Comparison of ENCODE assay signal across 9 mouse cellular contexts in genomic region chr5:88364768-88365167, GRCm38 (mm10). TPM values are rescaled to one million over a fixed set of nuclear protein-coding genes. Genes with fewer than 3 reads are reported as not detected.
DNase-seq lines count a peak whose midpoint lies in the region; ATAC-seq and TF ChIP-seq lines count a peak whose summit lies in the region.
"Had no signal": no experiment of that assay in that cellular context is flagged by ENCODE, and none has a peak within 500 bp of the region (broad histone marks: within the 10 kb centered on the region; RNA-seq: fewer than 3 reads in every experiment).

No protein-coding gene starts in this region.

- H3K36me3 ChIP-seq in forebrain, postnatal 0 days (ENCODE audit: insufficient read depth) = no peaks in the 10 kb centered on the region
- H3K36me3 ChIP-seq in forebrain, embryonic 13.5 days (ENCODE audit: poor library complexity, severe bottlenecking) = no peaks in the 10 kb centered on the region
- H3K36me3 ChIP-seq in neural tube, embryonic 11.5 days (ENCODE audit: control insufficient read depth, insufficient read depth, low read length) = no peaks in the 10 kb centered on the region
- H3K36me3 ChIP-seq: limb, embryonic 12.5 days had no signal

- no peaks in the 10 kb centered on the region for H3K4me1 ChIP-seq in forebrain, postnatal 0 days (ENCODE audit: insufficient read depth)
- no peaks in the 10 kb centered on the region for H3K4me1 ChIP-seq in forebrain, embryonic 13.5 days
- no peaks in the 10 kb centered on the region for H3K4me1 ChIP-seq in neural tube, embryonic 11.5 days (ENCODE audit: control insufficient read depth, insufficient read depth, low read length)
- H3K4me1 ChIP-seq: limb, embryonic 12.5 days had no signal

- H3K9me3 ChIP-seq in forebrain, postnatal 0 days (ENCODE audit: low read length) = no peaks in the 10 kb centered on the region
- H3K9me3 ChIP-seq in forebrain, embryonic 13.5 days (replicated peaks) = no peaks in the 10 kb centered on the region
- no peaks in the 10 kb centered on the region for H3K9me3 ChIP-seq in neural tube, embryonic 11.5 days (ENCODE audit: control insufficient read depth, low read length)
- H3K9me3 ChIP-seq: limb, embryonic 12.5 days had no signal

- in situ Hi-C loops in Patski (cut with MboI; ENCODE audit: low pct_unique_long_range_greater_than_20kb) = no loop called here

- H3K4me3 ChIP-seq in forebrain, postnatal 0 days (ENCODE audit: low read depth, low read length) = no peak overlapping the region
- H3K4me3 ChIP-seq in forebrain, embryonic 13.5 days = no peak overlapping the region
- H3K4me3 ChIP-seq in neural tube, embryonic 11.5 days (ENCODE audit: low read depth, low read length) = no peak overlapping the region
- H3K4me3 ChIP-seq: limb, embryonic 12.5 days had no signal

- no peak overlapping the region for H3K4me2 ChIP-seq in forebrain, postnatal 0 days (ENCODE audit: low read depth)
- no peak overlapping the region for H3K4me2 ChIP-seq in forebrain, embryonic 13.5 days
- no peak overlapping the region for H3K4me2 ChIP-seq in neural tube, embryonic 11.5 days (ENCODE audit: low read depth)
- H3K4me2 ChIP-seq: limb, embryonic 12.5 days had no signal

- 6% methylated on average over 5 of the region's 5 CpGs for WGBS in forebrain, postnatal 0 days
- 4% methylated on average over 3 of the region's 5 CpGs for WGBS in forebrain, embryonic 13.5 days
- 3% methylated on average over 5 of the region's 5 CpGs for WGBS in neural tube, embryonic 11.5 days

- no peaks in the 10 kb centered on the region for H3K27me3 ChIP-seq in forebrain, postnatal 0 days (ENCODE audit: insufficient read depth, low read length)
- no peaks in the 10 kb centered on the region for H3K27me3 ChIP-seq in forebrain, embryonic 13.5 days
- no peaks in the 10 kb centered on the region for H3K27me3 ChIP-seq in Patski
- H3K27me3 ChIP-seq in neural tube, embryonic 11.5 days (ENCODE audit: control insufficient read depth, insufficient read depth, low read length) = no peaks in the 10 kb centered on the region
- H3K27me3 ChIP-seq: limb, embryonic 12.5 days had no signal

- POLR2A ChIA-PET in Patski (lab: Charles Lee) = no interaction called here

- no peak overlapping the region for H3K9ac ChIP-seq in forebrain, postnatal 0 days
- no peak overlapping the region for H3K9ac ChIP-seq in forebrain, embryonic 13.5 days
- H3K9ac ChIP-seq in neural tube, embryonic 11.5 days (ENCODE audit: low read length) = no peak overlapping the region
- H3K9ac ChIP-seq: limb, embryonic 12.5 days had no signal

- TF ChIP-seq CTCF in forebrain, postnatal 0 days (IDR thresholded peaks at IDR 0.05; ENCODE audit: low read depth) = peak; percentile 65
- TF ChIP-seq CTCF in Patski (IDR thresholded peaks at IDR 0.05) = peak; percentile 75

- peak; percentile 50 for DNase-seq in forebrain, postnatal 0 days
- DNase-seq in 3T3-L1 (ENCODE audit: low read depth, low spot score) (peak; percentile 84), Patski (ENCODE audit: low read depth, low spot score) (peak; percentile 2)
- DNase-seq in embryo, embryonic 11.5 days (ENCODE audit: low read depth, low spot score) = peak; percentile 40
- DNase-seq in layer of hippocampus, adult 9-11 months = peak; percentile 2
- DNase-seq in neural tube, embryonic 11.5 days (ENCODE audit: low spot score) = peak; percentile 55

- no peak overlapping the region for H3K27ac ChIP-seq in forebrain, postnatal 0 days (ENCODE audit: low read depth, low read length)
- H3K27ac ChIP-seq in forebrain, embryonic 13.5 days = no peak overlapping the region
- no peak overlapping the region for H3K27ac ChIP-seq in neural tube, embryonic 11.5 days (ENCODE audit: low read depth, low read length)
- H3K27ac ChIP-seq: limb, embryonic 12.5 days had no signal

- no peak for ATAC-seq in forebrain, postnatal 0 days
- no peak for ATAC-seq in forebrain, embryonic 13.5 days
- ATAC-seq in Patski = no peak
- no peak for ATAC-seq in neural tube, embryonic 11.5 days (ENCODE audit: insufficient read depth, low FRiP score, low TSS enrichment)
- ATAC-seq in erythroid progenitor cell, adult 5-6 weeks (replicated peaks; ENCODE audit: low FRiP score, poor library complexity, severe bottlenecking) = no peak

- CTCF ChIA-PET in Patski (lab: Charles Lee) = interaction anchor here (0.7 to 1.0 kb wide), 3 partner anchors 11 to 35 kb away, joined by 3 to 4 read pairs (median 3); partner anchors contain the start of gene Amtn

RNA-seq across cellular contexts. Expression of gene Amtn, which starts 11.1 kb away (rescaled TPM):
- not detected in 2 replicates for total RNA-seq in forebrain, postnatal 0 days (2014; rRNA removed)
- polyA plus RNA-seq in forebrain, postnatal 0 days (2015; fragmentation: Nextera tagmentation; extraction: Ambion mirVana) = not detected in 2 replicates
- not detected in 2 replicates for polyA plus RNA-seq in forebrain, embryonic 13.5 days (2015; fragmentation: Nextera tagmentation; extraction: Ambion mirVana)
- not detected for polyA plus RNA-seq in Patski (2021)
- not detected in 2 replicates for polyA plus RNA-seq in neural tube, embryonic 11.5 days (2014; fragmentation: Nextera tagmentation; extraction: Ambion mirVana)
- total RNA-seq in erythroid progenitor cell, adult 5-6 weeks (2015; ENCODE audit: low replicate concordance) = not detected in 2 replicates
- not detected in 2 replicates for total RNA-seq in erythroid progenitor cell, adult 5-6 weeks (2017; ENCODE audit: low replicate concordance)
- polyA plus RNA-seq: limb, embryonic 12.5 days had no signal

RNA-seq across cellular contexts. Expression of gene Prol1, which starts 47.7 kb away (rescaled TPM):
- total RNA-seq in forebrain, postnatal 0 days (2014; rRNA removed) = not detected in 2 replicates
- not detected in 2 replicates for polyA plus RNA-seq in forebrain, postnatal 0 days (2015; fragmentation: Nextera tagmentation; extraction: Ambion mirVana)
- not detected in 2 replicates for polyA plus RNA-seq in forebrain, embryonic 13.5 days (2015; fragmentation: Nextera tagmentation; extraction: Ambion mirVana)
- polyA plus RNA-seq in Patski (2021) = not detected
- not detected in 2 replicates for polyA plus RNA-seq in neural tube, embryonic 11.5 days (2014; fragmentation: Nextera tagmentation; extraction: Ambion mirVana)
- not detected in 2 replicates for total RNA-seq in erythroid progenitor cell, adult 5-6 weeks (2015; ENCODE audit: low replicate concordance)
- total RNA-seq in erythroid progenitor cell, adult 5-6 weeks (2017; ENCODE audit: low replicate concordance) = not detected in 2 replicates
- polyA plus RNA-seq: limb, embryonic 12.5 days had no signal

Comparison
In these comparisons a context has a peak if more than half of its experiments do, and no peak if none do; other contexts are left out.
1. DNase-seq: peak in every context shown above with its lines; median percentile 84 in 3T3-L1; 55 in neural tube, embryonic 11.5 days; 50 in forebrain, postnatal 0 days; 40 in embryo, embryonic 11.5 days; 2 in Patski; 2 in layer of hippocampus, adult 9-11 months.